Mouse (Mus musculus) testis, adult 2 months (tissue): ENCODE data around the gene Zfhx3.

ENCODE experiments used
- CTCF ChIP-seq: fragments of 200-500 bp; IDR thresholded peaks from 2 replicates; pipeline ENCODE4 v1.5.1; 2012; ENCODE audit warnings: low read depth, mild to moderate bottlenecking, inconsistent platforms, low read length, moderate library complexity; ENCODE audit not compliant: control insufficient read depth, insufficient read depth, insufficient replicate concordance
- POLR2A ChIP-seq: fragments of 200-500 bp; IDR thresholded peaks from 2 replicates; pipeline ENCODE4 v1.6.1; 2012; ENCODE audit warnings: low read depth, mild to moderate bottlenecking, inconsistent platforms, low read length, moderate library complexity; ENCODE audit not compliant: control insufficient read depth

GRCm38 (mm10) chr8:108245575-108245974 is 303.1 kb downstream of the Zfhx3 start:
- no peak for TF ChIP-seq CTCF
- TF ChIP-seq POLR2A = no peak
